Mouse (Mus musculus) hindbrain, postnatal 0 days (tissue): ENCODE measurements around the gene Capn10. TPM values are rescaled to one million over a fixed set of nuclear protein-coding genes. Genes with fewer than 3 reads are reported as not detected.

Source experiments
- ATAC-seq: fragments of 200-750 bp; cut with Nextera tagmentation; 2 replicates; pipeline ENCODE4 v1.8.0; 2017; ENCODE audit warnings: mild to moderate bottlenecking, moderate TSS enrichment, moderate library complexity
- DNase-seq: peaks from one replicate; pipeline ENCODE4 v3.0.0-alpha.2; 2015; ENCODE audit warnings: low spot score
- H3K27ac ChIP-seq: fragments of 300-500 bp; sonication (generic); 2 replicates; pipeline ENCODE4 v1.5.1; 2014; ENCODE audit warnings: mild to moderate bottlenecking
- H3K27me3 ChIP-seq: fragments of 300-500 bp; sonication (generic); 2 replicates; pipeline ENCODE4 v1.6.1; 2014; ENCODE audit warnings: low read length, mixed read lengths; ENCODE audit not compliant: insufficient read depth
- H3K36me3 ChIP-seq: fragments of 300-500 bp; sonication (generic); 2 replicates; pipeline ENCODE4 v1.6.1; 2014; ENCODE audit warnings: low read length, mixed read lengths; ENCODE audit not compliant: insufficient read depth
- H3K4me1 ChIP-seq: fragments of 300-500 bp; sonication (generic); 2 replicates; pipeline ENCODE4 v1.6.1; 2014; ENCODE audit warnings: antibody characterized with exemption, low read length, mixed read lengths; ENCODE audit not compliant: insufficient read depth
- H3K4me2 ChIP-seq: fragments of 300-500 bp; sonication (generic); 2 replicates; pipeline ENCODE4 v1.6.1; 2014; ENCODE audit warnings: low read depth, mild to moderate bottlenecking, low read length, moderate library complexity, mixed read lengths
- H3K4me3 ChIP-seq: fragments of 300-500 bp; sonication (generic); 2 replicates; pipeline ENCODE4 v1.5.1; 2014; ENCODE audit warnings: low read length
- H3K9ac ChIP-seq: fragments of 300-500 bp; sonication (generic); replicated peaks from 2 replicates; pipeline ENCODE4 v1.6.1; 2014; ENCODE audit warnings: mild to moderate bottlenecking, low read length, moderate library complexity, mixed read lengths
- H3K9me3 ChIP-seq: fragments of 300-500 bp; sonication (generic); 2 replicates; pipeline ENCODE4 v1.6.1; 2016; ENCODE audit warnings: low read length, mixed read lengths
- CTCF ChIP-seq: IDR thresholded peaks from 2 replicates; pipeline ENCODE4 v1.5.1; 2016; ENCODE audit warnings: antibody characterized with exemption, control low read depth, low read depth
- WGBS: fragments of 180-500 bp; shearing (Covaris S2); extraction: QIAGEN DNeasy Blood & Tissue Kit; methylation state at CpG from one replicate; pipeline ENCODE4 v1.1.7; 2014; 5-methylcytosine and 5-hydroxymethylcytosine counted together
- polyA plus RNA-seq: library from polyadenylated mRNA; unstranded; fragments of >200 nt; fragmentation: Nextera tagmentation; extraction: Ambion mirVana; gene quantifications from 2 replicates; pipeline ENCODE4 v1.2.1, GENCODE M21; 2015
- total RNA-seq: library from RNA; depleted of rRNA; stranded (reverse); fragments of >200 nt; gene quantifications from 2 replicates; pipeline ENCODE4 v1.2.3, GENCODE M21; 2014; rRNA removed

Capn10 gene
- total and polyA plus RNA-seq, 2 experiments from 2014 or later = 50.4 to 101 TPM

- Histone ChIP-seq H3K9ac (no peak overlapping the region), H3K4me1 (no peaks in the 10 kb centered on the region), H3K27ac (no peak overlapping the region), H3K9me3 (no peaks in the 10 kb centered on the region), H3K27me3 (no peaks in the 10 kb centered on the region), H3K36me3 (no peaks in the 10 kb centered on the region), H3K4me2 (no peak overlapping the region), H3K4me3 (no peak overlapping the region)
- 91% methylated on average over 17 of the region's 17 CpGs for WGBS
- ATAC-seq (no peak), DNase-seq (no peak)
- TF ChIP-seq CTCF = no peak
These were observed 48.9 kb downstream of the Capn10 start for GRCm38 (mm10) chr1:92982931-92983605.

- no peaks in the 10 kb centered on the region for H3K9me3 ChIP-seq
- WGBS = 89% methylated on average over 5 of the region's 5 CpGs
- no peak for ATAC-seq
- DNase-seq = no peak
- no peak for TF ChIP-seq CTCF
- H3K27ac ChIP-seq = no peak overlapping the region
- no peaks in the 10 kb centered on the region for H3K27me3 ChIP-seq
- no peaks in the 10 kb centered on the region for H3K36me3 ChIP-seq
- H3K4me3 ChIP-seq = no peak overlapping the region
- no peak overlapping the region for H3K9ac ChIP-seq
- H3K4me2 ChIP-seq = no peak overlapping the region
- H3K4me1 ChIP-seq = no peaks in the 10 kb centered on the region
These were observed 50.8 kb downstream of the Capn10 start for GRCm38 (mm10) chr1:92984999-92985398.

GRCm38 (mm10) chr1:92988894-92989293 lies 54.7 kb downstream of the Capn10 start:
- no peak overlapping the region for H3K9ac ChIP-seq
- no peak for TF ChIP-seq CTCF
- H3K4me2 ChIP-seq = no peak overlapping the region
- H3K27me3 ChIP-seq = no peaks in the 10 kb centered on the region
- WGBS = 89% methylated on average over 4 of the region's 4 CpGs
- H3K27ac ChIP-seq = no peak overlapping the region
- no peaks in the 10 kb centered on the region for H3K36me3 ChIP-seq
- DNase-seq = no peak
- H3K4me3 ChIP-seq = no peak overlapping the region
- no peak for ATAC-seq
- no peaks in the 10 kb centered on the region for H3K9me3 ChIP-seq
- H3K4me1 ChIP-seq = no peaks in the 10 kb centered on the region

- Histone ChIP-seq H3K27me3 (no peaks in the 10 kb centered on the region), H3K27ac (no peak overlapping the region), H3K9me3 (no peaks in the 10 kb centered on the region), H3K4me1 (no peaks in the 10 kb centered on the region), H3K9ac (no peak overlapping the region), H3K4me3 (no peak overlapping the region), H3K36me3 (no peaks in the 10 kb centered on the region), H3K4me2 (no peak overlapping the region)
- WGBS = 79% methylated on average over 4 of the region's 4 CpGs
- no peak for TF ChIP-seq CTCF
- DNase-seq = no peak
- ATAC-seq = no peak
These were observed 55.7 kb downstream of the Capn10 start for GRCm38 (mm10) chr1:92989891-92990290.

GRCm38 (mm10) chr1:92992214-92992855 lies 58.2 kb downstream of the Capn10 start:
- 83% methylated on average over 6 of the region's 6 CpGs for WGBS
- no peak overlapping the region for H3K27ac ChIP-seq
- H3K9ac ChIP-seq = no peak overlapping the region
- no peak overlapping the region for H3K4me2 ChIP-seq
- no peak overlapping the region for H3K4me3 ChIP-seq
- H3K36me3 ChIP-seq = no peaks in the 10 kb centered on the region
- DNase-seq = no peak
- no peak for ATAC-seq
- TF ChIP-seq CTCF = no peak
- H3K27me3 ChIP-seq = no peaks in the 10 kb centered on the region
- no peaks in the 10 kb centered on the region for H3K4me1 ChIP-seq
- H3K9me3 ChIP-seq = no peaks in the 10 kb centered on the region

- no peak overlapping the region for H3K4me2 ChIP-seq
- H3K9me3 ChIP-seq = no peaks in the 10 kb centered on the region
- WGBS = 70% methylated on average over 2 of the region's 2 CpGs
- no peaks in the 10 kb centered on the region for H3K27me3 ChIP-seq
- no peaks in the 10 kb centered on the region for H3K36me3 ChIP-seq
- no peak for TF ChIP-seq CTCF
- H3K4me1 ChIP-seq = no peaks in the 10 kb centered on the region
- no peak overlapping the region for H3K4me3 ChIP-seq
- H3K9ac ChIP-seq = no peak overlapping the region
- ATAC-seq = no peak
- no peak for DNase-seq
- H3K27ac ChIP-seq = no peak overlapping the region
These were observed 58.7 kb downstream of the Capn10 start for GRCm38 (mm10) chr1:92992880-92993279.

Other genes starting within 250 kb of the Capn10 start
- 196 and 215 TPM in 2 replicates for gene Gpc1, start 102.7 kb upstream of the Capn10 start, total RNA-seq
- 55.5 and 57.8 TPM in 2 replicates for gene Gpc1, start 102.7 kb upstream of the Capn10 start, polyA plus RNA-seq
- 0.25 TPM in 1 of 2 replicates, not detected in the other for gene Ankmy1, start 31.5 kb upstream of the Capn10 start, total RNA-seq
- 0.39 and 0.62 TPM in 2 replicates for gene Ankmy1, start 31.5 kb upstream of the Capn10 start, polyA plus RNA-seq
- gene Dusp28, start 27.4 kb upstream of the Capn10 start, total RNA-seq = 25.2 and 36.6 TPM in 2 replicates
- 21.9 and 22.8 TPM in 2 replicates for gene Dusp28, start 27.4 kb upstream of the Capn10 start, polyA plus RNA-seq
- 58.2 and 64.9 TPM in 2 replicates for gene Rnpepl1, start 23.6 kb upstream of the Capn10 start, total RNA-seq
- 25.5 and 31.3 TPM in 2 replicates for gene Rnpepl1, start 23.6 kb upstream of the Capn10 start, polyA plus RNA-seq
- gene Gpr35, start 16.5 kb downstream of the Capn10 start, total RNA-seq = 0.32 and 0.42 TPM in 2 replicates
- gene Gpr35, start 16.5 kb downstream of the Capn10 start, polyA plus RNA-seq = 0.13 and 0.47 TPM in 2 replicates
- gene Aqp12, start 72.0 kb downstream of the Capn10 start, total RNA-seq = not detected in 2 replicates
- not detected in 2 replicates for gene Aqp12, start 72.0 kb downstream of the Capn10 start, polyA plus RNA-seq
- gene Kif1a, start 167.6 kb downstream of the Capn10 start, total RNA-seq = 600 and 696 TPM in 2 replicates
- 651 and 675 TPM in 2 replicates for gene Kif1a, start 167.6 kb downstream of the Capn10 start, polyA plus RNA-seq
- not detected in 2 replicates for gene Agxt, start 200.9 kb downstream of the Capn10 start, total RNA-seq
- gene Agxt, start 200.9 kb downstream of the Capn10 start, polyA plus RNA-seq = not detected in 2 replicates
- 0.05 and 0.83 TPM in 2 replicates for gene 2310007B03Rik, start 226.6 kb downstream of the Capn10 start, total RNA-seq
- 0.11 and 0.16 TPM in 2 replicates for gene 2310007B03Rik, start 226.6 kb downstream of the Capn10 start, polyA plus RNA-seq
- gene Crocc2, start 234.3 kb downstream of the Capn10 start, total RNA-seq = 1.1 and 1.3 TPM in 2 replicates
- gene Crocc2, start 234.3 kb downstream of the Capn10 start, polyA plus RNA-seq = 0.48 and 0.63 TPM in 2 replicates